Mouse (Mus musculus): ENCODE results near the gene Ccdc86. TPM values are rescaled to one million over a fixed set of nuclear protein-coding genes. Genes with fewer than 3 reads are reported as not detected.
A peak's percentile ranks its signal among the peaks of the same experiment; 100 is the strongest.

Ccdc86 gene
- total and polyA plus RNA-seq, 2 experiments from 2014 or later, result 6.5 to 13.1 TPM

GRCm38 (mm10) chr19:10914291-10914690, 34.8 kb downstream of the Ccdc86 start:
- no peaks in the 10 kb centered on the region for H3K36me3 ChIP-seq (ENCODE audit: insufficient read depth, low read length)
- no peaks in the 10 kb centered on the region for H3K27me3 ChIP-seq (ENCODE audit: insufficient read depth, low read length)
- H3K9ac ChIP-seq (replicated peaks; ENCODE audit: low read length, poor library complexity, severe bottlenecking), result no peak overlapping the region
- H3K27ac ChIP-seq (ENCODE audit: low read depth, low read length), result no peak overlapping the region
- no peak for TF ChIP-seq CTCF (IDR thresholded peaks at IDR 0.05)
- no peak overlapping the region for H3K4me3 ChIP-seq (ENCODE audit: low read depth, low read length)
- no peak for ATAC-seq (ENCODE audit: low FRiP score)
- no peak for DNase-seq (ENCODE audit: low spot score)
- 78% methylated on average over 7 of the region's 7 CpGs for WGBS
- peaks cover 6% of the 10 kb centered on the region; the same call in 1 of the 2 replicates for H3K4me1 ChIP-seq (ENCODE audit: insufficient read depth, low read length)
- no peaks in the 10 kb centered on the region for H3K9me3 ChIP-seq (ENCODE audit: low read length)
- no peak overlapping the region for H3K4me2 ChIP-seq (ENCODE audit: low read depth, low read length, poor library complexity, severe bottlenecking)

- 89% methylated on average over 6 of the region's 6 CpGs for WGBS
- ATAC-seq (ENCODE audit: low FRiP score), result no peak
Observed at GRCm38 (mm10) chr19:10909087-10909721, 39.9 kb downstream of the Ccdc86 start.

GRCm38 (mm10) chr19:10907891-10908290, 41.2 kb downstream of the Ccdc86 start:
- ATAC-seq (ENCODE audit: low FRiP score), result peak; percentile 25; the same call in 1 of the 2 replicates
- Histone ChIP-seq H3K36me3 (ENCODE audit: insufficient read depth, low read length) (peaks cover 42% of the 10 kb centered on the region), H3K4me3 (ENCODE audit: low read depth, low read length) (no peak overlapping the region)

More at GRCm38 (mm10) chr19:10909087-10909721, 39.9 kb downstream of the Ccdc86 start:
- H3K4me1 ChIP-seq (ENCODE audit: insufficient read depth, low read length), result no peaks in the 10 kb centered on the region
- no peaks in the 10 kb centered on the region for H3K9me3 ChIP-seq (ENCODE audit: low read length)
- H3K4me3 ChIP-seq (ENCODE audit: low read depth, low read length), result no peak overlapping the region
- no peak overlapping the region for H3K27ac ChIP-seq (ENCODE audit: low read depth, low read length)
- no peak overlapping the region for H3K4me2 ChIP-seq (ENCODE audit: low read depth, low read length, poor library complexity, severe bottlenecking)
- peaks cover 30% of the 10 kb centered on the region for H3K36me3 ChIP-seq (ENCODE audit: insufficient read depth, low read length)
- H3K9ac ChIP-seq (replicated peaks; ENCODE audit: low read length, poor library complexity, severe bottlenecking), result no peak overlapping the region
- no peak for TF ChIP-seq CTCF (IDR thresholded peaks at IDR 0.05)
- DNase-seq (ENCODE audit: low spot score), result no peak
- H3K27me3 ChIP-seq (ENCODE audit: insufficient read depth, low read length), result no peaks in the 10 kb centered on the region

DNA sequence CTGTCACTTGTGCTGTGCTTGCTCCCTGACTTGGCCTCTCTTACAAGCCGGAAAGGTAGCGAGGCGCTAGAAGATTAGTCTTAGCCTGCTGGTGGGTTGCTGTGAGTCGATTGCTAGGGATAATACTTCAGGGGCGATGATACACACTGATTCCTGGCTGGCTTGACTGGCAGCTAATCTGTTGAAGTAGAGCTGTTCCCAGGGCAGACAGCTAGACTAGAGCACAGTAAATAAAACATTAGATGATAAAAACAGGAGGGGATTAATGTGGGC, 43.4 kb downstream of the Ccdc86 start:
- peak overlapping the region; percentile 43 for H3K27ac ChIP-seq (ENCODE audit: low read depth, low read length)
- no peaks in the 10 kb centered on the region for H3K4me1 ChIP-seq (ENCODE audit: insufficient read depth, low read length)
- 69% methylated on average over 5 of the region's 5 CpGs for whole genome bisulfite sequencing
- H3K9ac ChIP-seq (replicated peaks; ENCODE audit: low read length, poor library complexity, severe bottlenecking), result no peak overlapping the region
- no peak overlapping the region for H3K4me3 ChIP-seq (ENCODE audit: low read depth, low read length)
- no peaks in the 10 kb centered on the region for H3K9me3 ChIP-seq (ENCODE audit: low read length)
- peaks cover 58% of the 10 kb centered on the region for H3K36me3 ChIP-seq (ENCODE audit: insufficient read depth, low read length)
- DNase-seq (ENCODE audit: low spot score) (no peak), ATAC-seq (ENCODE audit: low FRiP score) (no peak)
- no peaks in the 10 kb centered on the region for H3K27me3 ChIP-seq (ENCODE audit: insufficient read depth, low read length)
- H3K4me2 ChIP-seq (ENCODE audit: low read depth, low read length, poor library complexity, severe bottlenecking), result no peak overlapping the region
- TF ChIP-seq CTCF (IDR thresholded peaks at IDR 0.05), result no peak

More at GRCm38 (mm10) chr19:10907891-10908290, 41.2 kb downstream of the Ccdc86 start:
- H3K9me3 ChIP-seq (ENCODE audit: low read length), result no peaks in the 10 kb centered on the region
- no peak overlapping the region for H3K9ac ChIP-seq (replicated peaks; ENCODE audit: low read length, poor library complexity, severe bottlenecking)
- H3K27ac ChIP-seq (ENCODE audit: low read depth, low read length), result no peak overlapping the region
- TF ChIP-seq CTCF (IDR thresholded peaks at IDR 0.05), result peak; percentile 91
- H3K27me3 ChIP-seq (ENCODE audit: insufficient read depth, low read length), result no peaks in the 10 kb centered on the region
- no peaks in the 10 kb centered on the region for H3K4me1 ChIP-seq (ENCODE audit: insufficient read depth, low read length)
- H3K4me2 ChIP-seq (ENCODE audit: low read depth, low read length, poor library complexity, severe bottlenecking), result no peak overlapping the region
- WGBS, result 54% methylated on average over 3 of the region's 3 CpGs
- peak; percentile 66 for DNase-seq (ENCODE audit: low spot score)

GRCm38 (mm10) chr19:10904927-10905727, 43.9 kb downstream of the Ccdc86 start:
- no peaks in the 10 kb centered on the region for H3K9me3 ChIP-seq (ENCODE audit: low read length)
- no peak for TF ChIP-seq CTCF (IDR thresholded peaks at IDR 0.05)
- 61% methylated on average over 7 of the region's 7 CpGs for WGBS
- no peak overlapping the region for H3K4me3 ChIP-seq (ENCODE audit: low read depth, low read length)
- ATAC-seq (ENCODE audit: low FRiP score) (peak; percentile 54; the same call in 1 of the 2 replicates), DNase-seq (ENCODE audit: low spot score) (peak; percentile 40)
- H3K27ac ChIP-seq (ENCODE audit: low read depth, low read length), result peak overlapping the region; percentile 43; the same call in 1 of the 2 replicates
- H3K9ac ChIP-seq (replicated peaks; ENCODE audit: low read length, poor library complexity, severe bottlenecking), result no peak overlapping the region
- no peaks in the 10 kb centered on the region for H3K4me1 ChIP-seq (ENCODE audit: insufficient read depth, low read length)
- H3K27me3 ChIP-seq (ENCODE audit: insufficient read depth, low read length), result no peaks in the 10 kb centered on the region
- H3K36me3 ChIP-seq (ENCODE audit: insufficient read depth, low read length), result peaks cover 64% of the 10 kb centered on the region
- no peak overlapping the region for H3K4me2 ChIP-seq (ENCODE audit: low read depth, low read length, poor library complexity, severe bottlenecking)

DNA sequence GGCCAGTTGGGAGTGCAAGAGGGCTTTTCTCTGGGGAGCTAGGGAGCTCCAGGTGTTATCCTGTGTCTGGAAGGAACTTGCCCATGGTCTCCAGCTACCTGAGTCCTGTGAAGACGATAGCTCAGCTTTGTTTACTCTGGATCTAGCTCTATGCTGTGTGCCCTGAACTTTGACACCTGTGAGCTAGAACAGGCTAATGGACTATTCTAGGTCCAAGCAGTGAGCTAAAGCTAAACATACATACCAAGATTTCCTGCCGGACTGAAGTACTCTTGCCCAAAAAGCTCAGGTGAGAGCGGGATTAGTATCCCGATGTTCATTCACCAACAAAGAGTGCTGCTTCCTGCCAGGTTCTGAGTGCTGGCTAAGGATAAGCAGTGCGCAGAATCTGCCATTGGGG, 44.6 kb downstream of the Ccdc86 start:
- H3K4me1 ChIP-seq (ENCODE audit: insufficient read depth, low read length), result no peaks in the 10 kb centered on the region
- no peak for TF ChIP-seq CTCF (IDR thresholded peaks at IDR 0.05)
- no peaks in the 10 kb centered on the region for H3K9me3 ChIP-seq (ENCODE audit: low read length)
- no peaks in the 10 kb centered on the region for H3K27me3 ChIP-seq (ENCODE audit: insufficient read depth, low read length)
- peaks cover 68% of the 10 kb centered on the region for H3K36me3 ChIP-seq (ENCODE audit: insufficient read depth, low read length)
- DNase-seq (ENCODE audit: low spot score), result no peak
- H3K4me3 ChIP-seq (ENCODE audit: low read depth, low read length), result no peak overlapping the region
- H3K27ac ChIP-seq (ENCODE audit: low read depth, low read length), result no peak overlapping the region
- no peak overlapping the region for H3K9ac ChIP-seq (replicated peaks; ENCODE audit: low read length, poor library complexity, severe bottlenecking)
- 88% methylated on average over 5 of the region's 5 CpGs for WGBS
- no peak overlapping the region for H3K4me2 ChIP-seq (ENCODE audit: low read depth, low read length, poor library complexity, severe bottlenecking)
- no peak for ATAC-seq (ENCODE audit: low FRiP score)
